Mouse (Mus musculus): ENCODE measurements around the gene Mipol1.

- TF ChIP-seq CTCF (IDR thresholded peaks at IDR 0.05; ENCODE audit: borderline replicate concordance, extremely low read depth, insufficient read depth, insufficient read length): no peak
- TF ChIP-seq POLR2A (IDR thresholded peaks at IDR 0.05; ENCODE audit: borderline replicate concordance, extremely low read depth, insufficient read depth, insufficient read length, poor library complexity, severe bottlenecking): no peak
Measured at GRCm38 (mm10) chr12:57307337-57307736, 77.1 kb downstream of the Mipol1 start.

All from brain, embryonic 14.5 days (tissue).